Mouse (Mus musculus) heart, embryonic 14.5 days (tissue): ENCODE measurements at regions not wholly inside any gene's neighbourhood (a gene's known extent, or its start where the extent isn't known, plus 50 kb on each side); places are given as distances from the start of the nearest gene placed in this dataset.

Source experiments
- ATAC-seq: fragments of 200-750 bp; cut with Nextera tagmentation; 2 replicates; pipeline ENCODE4 v1.8.0; 2017; ENCODE audit warnings: low read depth, moderate TSS enrichment; ENCODE audit not compliant: insufficient number of reproducible peaks, insufficient read depth, low FRiP score
- H3K27ac ChIP-seq, 2 experiments: fragments of 200-500 bp in 1 of 2; fragments of 300-500 bp in 1 of 2; sonication (generic) in 1 of 2; replicated peaks in 1 of 2; 2 replicates each; pipeline ENCODE4 v1.5.1; 2012 to 2014; ENCODE audit warnings: low read depth in 2 of 2, low read length in 2 of 2, control low read depth in 1 of 2, mild to moderate bottlenecking in 1 of 2, mixed read lengths in 1 of 2; ENCODE audit not compliant: control insufficient read depth in 1 of 2, insufficient read depth in 1 of 2
- H3K27me3 ChIP-seq: fragments of 300-500 bp; sonication (generic); 2 replicates; pipeline ENCODE4 v1.6.1; 2014; ENCODE audit warnings: mild to moderate bottlenecking, low read length, control low read depth; ENCODE audit not compliant: control insufficient read depth, insufficient read depth
- H3K36me3 ChIP-seq: fragments of 300-500 bp; sonication (generic); 2 replicates; pipeline ENCODE4 v1.6.1; 2014; ENCODE audit warnings: mild to moderate bottlenecking, control low read depth, low read length, mixed read lengths; ENCODE audit not compliant: control insufficient read depth, insufficient read depth
- H3K4me1 ChIP-seq, 2 experiments: fragments of 200-500 bp in 1 of 2; fragments of 300-500 bp in 1 of 2; sonication (generic) in 1 of 2; 2 replicates each; pipeline ENCODE4 v1.6.1; 2012 to 2014; ENCODE audit warnings: low read length in 2 of 2, control low read depth in 1 of 2, mixed read lengths in 1 of 2; ENCODE audit not compliant: control insufficient read depth in 2 of 2, insufficient read depth in 2 of 2
- H3K4me2 ChIP-seq: fragments of 300-500 bp; sonication (generic); 2 replicates; pipeline ENCODE4 v1.6.1; 2014; ENCODE audit warnings: mild to moderate bottlenecking, low read length
- H3K4me3 ChIP-seq, 2 experiments: fragments of 200-500 bp in 1 of 2; fragments of 300-500 bp in 1 of 2; sonication (generic) in 1 of 2; 2 replicates each; pipeline ENCODE4 v1.5.1; 2012 to 2014; ENCODE audit warnings: low read length in 2 of 2, mild to moderate bottlenecking in 2 of 2, control low read depth in 1 of 2, low read depth in 1 of 2, moderate library complexity in 1 of 2; ENCODE audit not compliant: control insufficient read depth in 1 of 2, insufficient read depth in 1 of 2
- H3K9ac ChIP-seq: fragments of 300-500 bp; sonication (generic); 2 replicates; pipeline ENCODE4 v1.6.1; 2014; ENCODE audit warnings: mild to moderate bottlenecking, low read length
- H3K9me3 ChIP-seq: fragments of 300-500 bp; sonication (generic); 2 replicates; pipeline ENCODE4 v1.6.1; 2016; ENCODE audit warnings: low read length, control low read depth; ENCODE audit not compliant: control insufficient read depth
- WGBS: fragments of 180-500 bp; shearing (Covaris S2); extraction: QIAGEN DNeasy Blood & Tissue Kit; methylation state at CpG from one replicate; pipeline ENCODE4 v1.1.7; 2014; 5-methylcytosine and 5-hydroxymethylcytosine counted together

GRCm38 (mm10) chr9:85524733-85525132, 197.6 kb upstream of the Tent5a start:
- Histone ChIP-seq H3K36me3 (no peaks in the 10 kb centered on the region), H3K27me3 (no peaks in the 10 kb centered on the region), H3K4me3 (no peak overlapping the region), H3K9me3 (no peaks in the 10 kb centered on the region), H3K27ac (no peak overlapping the region), H3K4me1 (no peaks in the 10 kb centered on the region), H3K9ac (no peak overlapping the region), H3K4me2 (no peak overlapping the region)
- no peak for ATAC-seq

- H3K4me1 ChIP-seq = no peaks in the 10 kb centered on the region
- no peak for ATAC-seq
- WGBS = 61% methylated on average over 2 of the region's 2 CpGs
- no peaks in the 10 kb centered on the region for H3K36me3 ChIP-seq
- H3K4me2 ChIP-seq = no peak overlapping the region
- no peak overlapping the region for H3K27ac ChIP-seq
- no peak overlapping the region for H3K9ac ChIP-seq
- no peaks in the 10 kb centered on the region for H3K27me3 ChIP-seq
- no peak overlapping the region for H3K4me3 ChIP-seq
- no peaks in the 10 kb centered on the region for H3K9me3 ChIP-seq
Measured at GRCm38 (mm10) chr9:85521342-85521741, 194.2 kb upstream of the Tent5a start.

- H3K27me3 ChIP-seq = no peaks in the 10 kb centered on the region
Measured at GRCm38 (mm10) chr9:85520941-85521340, 193.8 kb upstream of the Tent5a start.

GRCm38 (mm10) chr9:85499006-85499405, 171.9 kb upstream of the Tent5a start:
- WGBS = 85% methylated on average over 4 of the region's 4 CpGs
- no peak for ATAC-seq

More at GRCm38 (mm10) chr9:85520941-85521340, 193.8 kb upstream of the Tent5a start:
- 85% methylated on average over 6 of the region's 6 CpGs for WGBS
- Histone ChIP-seq H3K4me3 (no peak overlapping the region), H3K4me1 (no peaks in the 10 kb centered on the region), H3K36me3 (no peaks in the 10 kb centered on the region), H3K27ac (no peak overlapping the region), H3K4me2 (no peak overlapping the region), H3K9me3 (no peaks in the 10 kb centered on the region), H3K9ac (no peak overlapping the region)
- ATAC-seq = no peak

GRCm38 (mm10) chr9:85497348-85497747, 170.2 kb upstream of the Tent5a start:
- Histone ChIP-seq H3K36me3 (no peaks in the 10 kb centered on the region), H3K9me3 (no peaks in the 10 kb centered on the region), H3K27me3 (no peaks in the 10 kb centered on the region), H3K4me3 (no peak overlapping the region), H3K27ac (no peak overlapping the region), H3K4me2 (no peak overlapping the region), H3K4me1 (no peaks in the 10 kb centered on the region), H3K9ac (no peak overlapping the region)
- WGBS = 97% methylated on average over 1 of the region's 1 CpGs
- no peak for ATAC-seq

More at GRCm38 (mm10) chr9:85499006-85499405, 171.9 kb upstream of the Tent5a start:
- Histone ChIP-seq H3K9ac (no peak overlapping the region), H3K27me3 (no peaks in the 10 kb centered on the region), H3K27ac (no peak overlapping the region), H3K36me3 (no peaks in the 10 kb centered on the region), H3K4me2 (no peak overlapping the region), H3K9me3 (no peaks in the 10 kb centered on the region), H3K4me3 (no peak overlapping the region), H3K4me1 (no peaks in the 10 kb centered on the region)

GRCm38 (mm10) chr9:85496506-85497239, 169.5 kb upstream of the Tent5a start:
- no peak overlapping the region for H3K27ac ChIP-seq
- no peak overlapping the region for H3K9ac ChIP-seq
- ATAC-seq = no peak
- H3K9me3 ChIP-seq = no peaks in the 10 kb centered on the region
- H3K4me2 ChIP-seq = no peak overlapping the region
- no peak overlapping the region for H3K4me3 ChIP-seq
- H3K27me3 ChIP-seq = no peaks in the 10 kb centered on the region
- no peaks in the 10 kb centered on the region for H3K4me1 ChIP-seq
- 69% methylated on average over 8 of the region's 8 CpGs for WGBS
- no peaks in the 10 kb centered on the region for H3K36me3 ChIP-seq

GRCm38 (mm10) chr9:85495056-85495455, 167.9 kb upstream of the Tent5a start:
- H3K4me3 ChIP-seq = no peak overlapping the region
- no peak for ATAC-seq
- H3K27ac ChIP-seq = no peak overlapping the region
- H3K4me1 ChIP-seq = no peaks in the 10 kb centered on the region
- no peaks in the 10 kb centered on the region for H3K36me3 ChIP-seq
- H3K27me3 ChIP-seq = no peaks in the 10 kb centered on the region
- WGBS = 75% methylated on average over 4 of the region's 4 CpGs
- no peak overlapping the region for H3K4me2 ChIP-seq
- no peak overlapping the region for H3K9ac ChIP-seq
- no peaks in the 10 kb centered on the region for H3K9me3 ChIP-seq

- H3K27ac ChIP-seq = no peak overlapping the region
- no peaks in the 10 kb centered on the region for H3K9me3 ChIP-seq
- no peak overlapping the region for H3K9ac ChIP-seq
- no peak overlapping the region for H3K4me2 ChIP-seq
- no peak overlapping the region for H3K4me3 ChIP-seq
- no peaks in the 10 kb centered on the region for H3K4me1 ChIP-seq
- H3K36me3 ChIP-seq = no peaks in the 10 kb centered on the region
- ATAC-seq = no peak
- WGBS = 60% methylated on average over 4 of the region's 4 CpGs
- no peaks in the 10 kb centered on the region for H3K27me3 ChIP-seq
Measured at GRCm38 (mm10) chr9:85493760-85494159, 166.6 kb upstream of the Tent5a start.
